Mouse (Mus musculus) macrophage (primary cell): Measurements from ENCODE around the gene Ddah1. TPM values are rescaled to one million over a fixed set of nuclear protein-coding genes. Genes with fewer than 3 reads are reported as not detected.
"Not testable (repeated sequence)": the region's sequence is repeated elsewhere in the genome, so short reads cannot be mapped to it uniquely, and the experiment has no call there.

ENCODE experiments used
- H3K27ac ChIP-seq: fragments of 350-480 bp; formaldehyde crosslinking; 2 replicates; pipeline ENCODE4 v1.9.0; 2021
- H3K36me3 ChIP-seq: fragments of 350-480 bp; formaldehyde crosslinking; 2 replicates; pipeline ENCODE4 v1.9.0; 2021; ENCODE audit errors: inconsistent target
- H3K4me3 ChIP-seq: fragments of 350-480 bp; formaldehyde crosslinking; 2 replicates; pipeline ENCODE4 v1.9.0; 2021; ENCODE audit errors: inconsistent target
- H3K79me2 ChIP-seq: fragments of 350-480 bp; formaldehyde crosslinking; 2 replicates; pipeline ENCODE4 v1.9.0; 2021; ENCODE audit errors: inconsistent target
- WGBS: methylation state at CpG from one replicate; pipeline ENCODE4 v1.1.7; 2026; ENCODE audit warnings: inconsistent platforms; ENCODE audit not compliant: missing documents; 5-methylcytosine and 5-hydroxymethylcytosine counted together
- polyA plus RNA-seq: library from polyadenylated mRNA; stranded (reverse); fragments of 250-400 nt; gene quantifications from 3 replicates; pipeline ENCODE4 v1.2.4, GENCODE M21; 2018; ENCODE audit warnings: inconsistent platforms

The Ddah1 gene
- polyA plus RNA-seq, 1 experiment from 2014 or later: 0.20 TPM

- WGBS: 100% methylated on average over 2 of the region's 2 CpGs
- Histone ChIP-seq H3K4me3 (no peak overlapping the region), H3K79me2 (no peaks in the 10 kb centered on the region)
Measured at GRCm38 (mm10) chr3:145846255-145846654, 87.8 kb downstream of the Ddah1 start.

GRCm38 (mm10) chr3:145852041-145852440, 93.6 kb downstream of the Ddah1 start:
- WGBS: 85% methylated on average over 5 of the region's 5 CpGs
- H3K4me3 ChIP-seq: no peak overlapping the region
- H3K36me3 ChIP-seq: no peaks in the 10 kb centered on the region
- no peak overlapping the region for H3K27ac ChIP-seq
- no peaks in the 10 kb centered on the region for H3K79me2 ChIP-seq

More at GRCm38 (mm10) chr3:145846255-145846654, 87.8 kb downstream of the Ddah1 start:
- no peaks in the 10 kb centered on the region for H3K36me3 ChIP-seq
- no peak overlapping the region for H3K27ac ChIP-seq

- no peaks in the 10 kb centered on the region for H3K79me2 ChIP-seq
- no peak overlapping the region for H3K27ac ChIP-seq
- no peak overlapping the region for H3K4me3 ChIP-seq
- WGBS: 28% methylated on average over 4 of the region's 4 CpGs
- no peaks in the 10 kb centered on the region for H3K36me3 ChIP-seq
Measured at GRCm38 (mm10) chr3:145852800-145853199, 94.3 kb downstream of the Ddah1 start.

- no peak overlapping the region for H3K4me3 ChIP-seq
Measured at GRCm38 (mm10) chr3:145853713-145854112, 95.2 kb downstream of the Ddah1 start.

GRCm38 (mm10) chr3:145854427-145854826, 96.0 kb downstream of the Ddah1 start:
- Histone ChIP-seq H3K36me3 (no peaks in the 10 kb centered on the region), H3K79me2 (no peaks in the 10 kb centered on the region), H3K4me3 (no peak overlapping the region), H3K27ac (no peak overlapping the region)
- 86% methylated on average over 5 of the region's 5 CpGs for WGBS

More at GRCm38 (mm10) chr3:145853713-145854112, 95.2 kb downstream of the Ddah1 start:
- H3K79me2 ChIP-seq: no peaks in the 10 kb centered on the region
- no peaks in the 10 kb centered on the region for H3K36me3 ChIP-seq
- 96% methylated on average over 3 of the region's 4 CpGs for WGBS
- no peak overlapping the region for H3K27ac ChIP-seq

- Histone ChIP-seq H3K4me3 (no peak overlapping the region), H3K36me3 (no peaks in the 10 kb centered on the region), H3K27ac (no peak overlapping the region), H3K79me2 (no peaks in the 10 kb centered on the region)
- 93% methylated on average over 6 of the region's 6 CpGs for WGBS
Measured at GRCm38 (mm10) chr3:145855299-145855698, 96.8 kb downstream of the Ddah1 start.

- WGBS: 90% methylated on average over 5 of the region's 5 CpGs
- no peaks in the 10 kb centered on the region for H3K36me3 ChIP-seq
- no peaks in the 10 kb centered on the region for H3K79me2 ChIP-seq
Measured at GRCm38 (mm10) chr3:145858388-145858787, 99.9 kb downstream of the Ddah1 start.

GRCm38 (mm10) chr3:145862521-145862920, 104.0 kb downstream of the Ddah1 start:
- Histone ChIP-seq H3K79me2 (no peaks in the 10 kb centered on the region), H3K36me3 (no peaks in the 10 kb centered on the region), H3K27ac (no peak overlapping the region), H3K4me3 (no peak overlapping the region)
- 75% methylated on average over 4 of the region's 4 CpGs for WGBS

More at GRCm38 (mm10) chr3:145858388-145858787, 99.9 kb downstream of the Ddah1 start:
- Histone ChIP-seq H3K4me3 (no peak overlapping the region), H3K27ac (no peak overlapping the region)

- H3K79me2 ChIP-seq: no peaks in the 10 kb centered on the region
- WGBS: 78% methylated on average over 8 of the region's 8 CpGs
- H3K36me3 ChIP-seq: no peaks in the 10 kb centered on the region
- no peak overlapping the region for H3K27ac ChIP-seq
- H3K4me3 ChIP-seq: no peak overlapping the region
Measured at GRCm38 (mm10) chr3:145864033-145864712, 105.7 kb downstream of the Ddah1 start.

- Histone ChIP-seq H3K27ac (no peak overlapping the region), H3K4me3 (no peak overlapping the region), H3K79me2 (no peaks in the 10 kb centered on the region), H3K36me3 (no peaks in the 10 kb centered on the region)
- WGBS: 33% methylated on average over 1 of the region's 10 CpGs
Measured at GRCm38 (mm10) chr3:145864713-145865233, 106.3 kb downstream of the Ddah1 start.

GRCm38 (mm10) chr3:145872680-145873079, 114.2 kb downstream of the Ddah1 start:
- no peaks in the 10 kb centered on the region for H3K36me3 ChIP-seq
- 91% methylated on average over 9 of the region's 9 CpGs for WGBS
- no peak overlapping the region for H3K27ac ChIP-seq
- H3K4me3 ChIP-seq: no peak overlapping the region
- H3K79me2 ChIP-seq: no peaks in the 10 kb centered on the region

- Histone ChIP-seq H3K27ac (no peak overlapping the region), H3K4me3 (no peak overlapping the region), H3K36me3 (no peaks in the 10 kb centered on the region), H3K79me2 (no peaks in the 10 kb centered on the region)
- WGBS: 100% methylated on average over 1 of the region's 1 CpGs
Measured at GRCm38 (mm10) chr3:145873271-145873670, 114.8 kb downstream of the Ddah1 start.

- Histone ChIP-seq H3K4me3 (no peak overlapping the region), H3K27ac (no peak overlapping the region), H3K79me2 (no peaks in the 10 kb centered on the region), H3K36me3 (no peaks in the 10 kb centered on the region)
- WGBS: 95% methylated on average over 4 of the region's 4 CpGs
Measured at GRCm38 (mm10) chr3:145874126-145874525, 115.7 kb downstream of the Ddah1 start.

- 79% methylated on average over 11 of the region's 11 CpGs for WGBS
Measured at GRCm38 (mm10) chr3:145876120-145876519, 117.6 kb downstream of the Ddah1 start.

GRCm38 (mm10) chr3:145878867-145879266, 120.4 kb downstream of the Ddah1 start:
- H3K36me3 ChIP-seq, H3K27ac ChIP-seq, H3K79me2 ChIP-seq, H3K4me3 ChIP-seq: not testable (repeated sequence)
- 100% methylated on average over 9 of the region's 14 CpGs for WGBS

More at GRCm38 (mm10) chr3:145876120-145876519, 117.6 kb downstream of the Ddah1 start:
- Histone ChIP-seq H3K36me3 (no peaks in the 10 kb centered on the region), H3K27ac (no peak overlapping the region), H3K79me2 (no peaks in the 10 kb centered on the region), H3K4me3 (no peak overlapping the region)
